Mouse (Mus musculus): ENCODE data around the gene Vwce. TPM values are rescaled to one million over a fixed set of nuclear protein-coding genes. Genes with fewer than 3 reads are reported as not detected.
A peak's percentile ranks its signal among the peaks of the same experiment; 100 is the strongest.

The Vwce gene
- polyA plus RNA-seq, 1 experiment from 2014 or later: 0.86 TPM

DNA sequence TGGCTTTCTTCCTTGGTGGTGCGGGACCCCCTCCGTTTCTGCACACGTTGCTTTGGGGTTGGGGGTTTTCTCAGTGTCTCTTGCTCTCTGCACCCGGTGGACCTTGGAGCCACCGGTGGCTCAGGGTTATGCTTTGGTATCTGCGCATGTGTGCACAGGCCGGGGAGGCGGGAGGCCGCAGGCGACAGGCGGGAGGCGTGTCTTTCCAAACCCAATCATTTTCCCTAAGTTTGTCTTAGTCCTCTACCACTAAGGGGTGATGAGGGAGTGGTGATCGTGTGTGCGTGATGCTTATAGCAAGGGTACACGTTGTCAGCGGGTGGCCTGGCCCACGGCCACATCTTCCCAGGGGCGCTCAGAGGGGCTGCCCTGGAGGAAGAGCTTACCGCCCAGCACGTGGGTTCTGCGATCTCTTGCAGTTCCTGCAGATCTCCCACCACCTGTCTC lies 882 bp downstream of the Vwce start:
- WGBS: 4% methylated on average over 21 of the region's 21 CpGs
- H3K4me2 ChIP-seq (replicated peaks; ENCODE audit: low read depth, low read length): peak overlapping the region; percentile 85
- H3K9me3 ChIP-seq (ENCODE audit: control insufficient read depth, low read length): no peaks in the 10 kb centered on the region
- no peaks in the 10 kb centered on the region for H3K27me3 ChIP-seq (ENCODE audit: control insufficient read depth, insufficient read depth, low read length)
- peak overlapping the region; percentile 32 for H3K4me3 ChIP-seq (ENCODE audit: low read depth, low read length)
- peak overlapping the region; percentile 48 for H3K9ac ChIP-seq (ENCODE audit: low read depth, low read length)
- H3K4me1 ChIP-seq (replicated peaks; ENCODE audit: control insufficient read depth, insufficient read depth, low read length): peaks cover 5% of the 10 kb centered on the region; the same call in 1 of the 2 replicates
- ATAC-seq (ENCODE audit: low FRiP score) (peak; percentile 84), DNase-seq (ENCODE audit: low spot score) (peak; percentile 62)
- no peak overlapping the region for H3K27ac ChIP-seq (ENCODE audit: low read depth, low read length)
- H3K36me3 ChIP-seq (ENCODE audit: control insufficient read depth, insufficient read depth, low read length): no peaks in the 10 kb centered on the region

DNA sequence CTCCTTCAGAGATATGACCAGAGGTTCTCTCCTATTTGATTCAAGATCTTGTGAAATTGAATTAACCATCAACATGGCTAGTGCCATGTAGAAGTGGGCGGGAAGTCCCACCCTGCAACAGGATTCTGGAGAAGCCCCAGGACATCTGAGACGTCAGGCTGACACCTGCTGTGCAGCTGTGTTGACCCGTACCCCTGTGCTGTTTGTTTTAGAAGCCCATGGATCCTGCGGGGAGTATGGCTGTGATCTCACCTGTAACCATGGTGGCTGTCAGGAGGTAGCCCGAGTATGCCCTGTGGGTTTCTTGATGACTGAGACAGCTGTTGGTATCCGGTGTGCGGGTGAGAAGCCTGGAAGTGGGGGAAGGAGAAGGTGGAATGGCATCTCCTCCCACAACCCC lies 3.8 kb downstream of the Vwce start:
- Histone ChIP-seq H3K4me3 (ENCODE audit: low read depth, low read length) (no peak overlapping the region), H3K9ac (ENCODE audit: low read depth, low read length) (no peak overlapping the region), H3K27ac (ENCODE audit: low read depth, low read length) (no peak overlapping the region), H3K4me1 (replicated peaks; ENCODE audit: control insufficient read depth, insufficient read depth, low read length) (peaks cover 5% of the 10 kb centered on the region; the same call in 1 of the 2 replicates), H3K27me3 (ENCODE audit: control insufficient read depth, insufficient read depth, low read length) (no peaks in the 10 kb centered on the region), H3K4me2 (replicated peaks; ENCODE audit: low read depth, low read length) (no peak overlapping the region), H3K36me3 (ENCODE audit: control insufficient read depth, insufficient read depth, low read length) (no peaks in the 10 kb centered on the region), H3K9me3 (ENCODE audit: control insufficient read depth, low read length) (no peaks in the 10 kb centered on the region)
- ATAC-seq (ENCODE audit: low FRiP score): no peak
- 49% methylated on average over 7 of the region's 7 CpGs for WGBS
- no peak for DNase-seq (ENCODE audit: low spot score)

DNA sequence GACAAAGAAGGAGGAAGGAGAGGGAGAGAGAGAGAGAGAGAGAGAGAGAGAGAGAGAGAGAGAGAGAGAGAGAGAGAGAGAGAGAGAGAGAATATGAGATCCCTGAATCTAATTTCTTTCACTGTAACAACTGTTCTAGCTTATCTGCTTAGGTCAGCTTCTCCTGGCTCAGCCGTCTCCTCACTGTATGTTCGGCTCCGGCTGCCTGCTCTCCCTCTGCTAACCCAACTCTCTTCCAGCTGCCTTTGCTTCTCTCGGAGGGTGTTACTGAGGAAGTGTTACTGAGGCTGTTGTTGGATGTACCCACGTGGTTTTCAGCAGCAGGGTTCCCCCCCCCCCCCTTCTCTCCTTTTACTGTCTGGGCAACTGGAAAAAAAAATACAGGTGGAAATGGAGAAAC lies 6.1 kb downstream of the Vwce start:
- Histone ChIP-seq H3K9ac (ENCODE audit: low read depth, low read length) (no peak overlapping the region), H3K27ac (ENCODE audit: low read depth, low read length) (no peak overlapping the region), H3K9me3 (ENCODE audit: control insufficient read depth, low read length) (no peaks in the 10 kb centered on the region), H3K4me2 (replicated peaks; ENCODE audit: low read depth, low read length) (no peak overlapping the region), H3K4me1 (replicated peaks; ENCODE audit: control insufficient read depth, insufficient read depth, low read length) (no peaks in the 10 kb centered on the region), H3K36me3 (ENCODE audit: control insufficient read depth, insufficient read depth, low read length) (no peaks in the 10 kb centered on the region), H3K27me3 (ENCODE audit: control insufficient read depth, insufficient read depth, low read length) (no peaks in the 10 kb centered on the region), H3K4me3 (ENCODE audit: low read depth, low read length) (no peak overlapping the region)
- ATAC-seq (ENCODE audit: low FRiP score) (no peak), DNase-seq (ENCODE audit: low spot score) (no peak)
- WGBS: 16% methylated on average over 5 of the region's 5 CpGs

DNA sequence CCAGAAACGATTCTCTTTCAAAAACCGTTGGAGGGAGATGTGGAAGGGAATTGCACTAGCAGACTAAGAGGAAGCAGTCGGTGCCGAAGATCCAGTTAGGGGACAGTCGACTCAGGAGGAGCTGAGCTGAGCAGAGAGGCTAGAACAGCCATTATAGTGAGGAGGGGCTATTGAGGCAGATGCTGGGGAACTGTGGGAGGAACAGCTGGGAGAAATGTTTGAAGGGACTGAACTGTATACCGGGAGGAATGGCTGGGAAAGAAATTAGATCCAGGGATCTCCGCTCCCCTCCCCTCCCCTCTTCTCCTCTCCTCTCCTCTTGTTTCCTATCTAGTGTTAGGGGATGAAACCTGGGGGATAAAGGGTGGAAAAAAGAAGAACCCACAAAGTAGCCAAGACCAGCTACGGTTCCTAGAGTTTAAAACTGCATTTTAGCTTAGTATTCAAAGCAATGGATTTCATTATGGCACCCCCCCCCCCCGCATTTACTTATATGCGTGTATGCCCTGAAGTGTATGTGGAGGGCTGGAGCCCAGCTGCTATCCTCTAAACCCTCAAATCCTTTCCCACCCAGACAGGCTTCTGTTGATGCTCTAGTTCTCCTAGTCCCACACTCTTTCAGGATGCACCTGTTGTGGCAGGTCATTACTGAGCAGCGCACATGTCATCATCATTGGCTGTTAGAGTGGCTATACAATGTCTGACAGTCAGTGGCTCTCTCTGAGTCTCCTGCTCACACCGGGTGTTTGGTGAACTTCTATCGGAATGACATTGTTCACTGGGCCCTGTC lies 6.8 kb downstream of the Vwce start:
- Histone ChIP-seq H3K4me1 (replicated peaks; ENCODE audit: control insufficient read depth, insufficient read depth, low read length) (no peaks in the 10 kb centered on the region), H3K9me3 (ENCODE audit: control insufficient read depth, low read length) (no peaks in the 10 kb centered on the region), H3K4me3 (ENCODE audit: low read depth, low read length) (no peak overlapping the region), H3K9ac (ENCODE audit: low read depth, low read length) (no peak overlapping the region), H3K27me3 (ENCODE audit: control insufficient read depth, insufficient read depth, low read length) (no peaks in the 10 kb centered on the region), H3K4me2 (replicated peaks; ENCODE audit: low read depth, low read length) (no peak overlapping the region), H3K36me3 (ENCODE audit: control insufficient read depth, insufficient read depth, low read length) (no peaks in the 10 kb centered on the region), H3K27ac (ENCODE audit: low read depth, low read length) (no peak overlapping the region)
- DNase-seq (ENCODE audit: low spot score) (no peak), ATAC-seq (ENCODE audit: low FRiP score) (no peak)
- 48% methylated on average over 13 of the region's 13 CpGs for WGBS

DNA sequence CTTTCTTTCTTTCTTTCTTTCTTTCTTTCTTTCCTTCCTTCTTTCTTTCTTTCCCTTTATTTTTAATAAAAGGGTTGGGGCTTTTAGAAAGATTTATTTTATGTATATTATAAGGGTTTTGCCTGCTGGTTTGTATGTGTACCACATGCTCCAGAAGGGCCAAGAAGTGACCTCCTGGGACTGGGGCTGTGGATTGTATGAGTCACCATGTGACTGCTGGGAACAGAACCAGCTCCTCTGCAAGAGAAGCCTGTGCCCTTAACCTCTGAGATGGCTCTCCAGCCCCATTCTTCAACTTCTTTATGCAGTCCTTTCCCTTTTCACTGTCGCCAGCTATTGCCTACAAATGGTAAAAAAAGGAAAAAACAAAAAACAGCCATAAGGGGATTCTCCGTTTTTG lies 11.6 kb downstream of the Vwce start:
- no peak for ATAC-seq (ENCODE audit: low FRiP score)
- 82% methylated on average over 2 of the region's 2 CpGs for WGBS
- Histone ChIP-seq H3K4me2 (replicated peaks; ENCODE audit: low read depth, low read length) (no peak overlapping the region), H3K4me1 (replicated peaks; ENCODE audit: control insufficient read depth, insufficient read depth, low read length) (no peaks in the 10 kb centered on the region), H3K27me3 (ENCODE audit: control insufficient read depth, insufficient read depth, low read length) (no peaks in the 10 kb centered on the region), H3K27ac (ENCODE audit: low read depth, low read length) (no peak overlapping the region), H3K36me3 (ENCODE audit: control insufficient read depth, insufficient read depth, low read length) (no peaks in the 10 kb centered on the region), H3K9me3 (ENCODE audit: control insufficient read depth, low read length) (no peaks in the 10 kb centered on the region), H3K9ac (ENCODE audit: low read depth, low read length) (no peak overlapping the region), H3K4me3 (ENCODE audit: low read depth, low read length) (no peak overlapping the region)
- no peak for DNase-seq (ENCODE audit: low spot score)

DNA sequence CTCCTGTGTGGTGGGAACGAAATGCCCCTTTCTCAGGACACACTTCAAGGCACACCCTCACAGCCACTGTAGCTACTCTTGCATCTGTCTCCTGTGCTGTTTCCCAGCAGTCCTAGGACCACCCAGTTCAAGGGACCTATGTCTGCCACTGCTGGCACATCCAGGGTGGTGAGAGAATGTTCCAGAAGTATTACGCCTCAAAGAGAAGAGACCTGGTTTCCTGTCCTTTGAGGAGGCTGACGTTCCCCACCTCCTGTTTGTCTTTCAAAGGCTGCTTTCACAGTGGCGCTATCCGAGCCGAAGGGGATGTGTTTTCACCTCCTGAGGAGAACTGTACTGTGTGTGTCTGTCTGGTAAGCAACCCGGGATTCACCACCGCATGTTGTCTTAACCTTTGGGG lies 14.1 kb downstream of the Vwce start:
- Histone ChIP-seq H3K4me2 (replicated peaks; ENCODE audit: low read depth, low read length) (no peak overlapping the region), H3K4me1 (replicated peaks; ENCODE audit: control insufficient read depth, insufficient read depth, low read length) (no peaks in the 10 kb centered on the region), H3K9me3 (ENCODE audit: control insufficient read depth, low read length) (no peaks in the 10 kb centered on the region), H3K4me3 (ENCODE audit: low read depth, low read length) (no peak overlapping the region), H3K27me3 (ENCODE audit: control insufficient read depth, insufficient read depth, low read length) (no peaks in the 10 kb centered on the region), H3K36me3 (ENCODE audit: control insufficient read depth, insufficient read depth, low read length) (no peaks in the 10 kb centered on the region), H3K27ac (ENCODE audit: low read depth, low read length) (no peak overlapping the region), H3K9ac (ENCODE audit: low read depth, low read length) (no peak overlapping the region)
- DNase-seq (ENCODE audit: low spot score) (no peak), ATAC-seq (ENCODE audit: low FRiP score) (no peak)
- 65% methylated on average over 8 of the region's 8 CpGs for WGBS

DNA sequence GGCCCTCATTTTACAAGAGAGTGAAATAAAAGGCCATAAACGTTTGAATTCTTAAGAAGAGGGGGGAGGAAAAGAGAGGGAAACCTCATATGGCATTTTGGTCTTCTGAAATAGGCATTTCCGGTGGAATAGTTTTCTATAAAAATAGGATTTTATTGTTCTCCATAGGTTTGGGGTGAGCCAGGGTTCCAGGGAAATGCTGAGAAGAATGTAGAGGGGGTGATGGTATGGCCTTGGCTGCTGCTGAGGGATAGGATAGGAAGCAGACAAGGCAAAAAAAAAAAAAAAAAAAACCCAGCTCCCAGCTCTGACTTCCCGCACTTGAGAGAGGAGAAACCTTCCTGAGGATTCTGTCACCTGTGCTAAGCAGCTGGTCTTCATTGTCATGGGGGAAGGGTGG lies 22.0 kb downstream of the Vwce start:
- Histone ChIP-seq H3K27ac (ENCODE audit: low read depth, low read length) (no peak overlapping the region), H3K4me1 (replicated peaks; ENCODE audit: control insufficient read depth, insufficient read depth, low read length) (no peaks in the 10 kb centered on the region), H3K4me3 (ENCODE audit: low read depth, low read length) (no peak overlapping the region), H3K9ac (ENCODE audit: low read depth, low read length) (no peak overlapping the region), H3K9me3 (ENCODE audit: control insufficient read depth, low read length) (no peaks in the 10 kb centered on the region), H3K36me3 (ENCODE audit: control insufficient read depth, insufficient read depth, low read length) (no peaks in the 10 kb centered on the region), H3K4me2 (replicated peaks; ENCODE audit: low read depth, low read length) (no peak overlapping the region), H3K27me3 (ENCODE audit: control insufficient read depth, insufficient read depth, low read length) (no peaks in the 10 kb centered on the region)
- 90% methylated on average over 3 of the region's 3 CpGs for WGBS
- DNase-seq (ENCODE audit: low spot score): no peak
- ATAC-seq (ENCODE audit: low FRiP score): no peak

DNA sequence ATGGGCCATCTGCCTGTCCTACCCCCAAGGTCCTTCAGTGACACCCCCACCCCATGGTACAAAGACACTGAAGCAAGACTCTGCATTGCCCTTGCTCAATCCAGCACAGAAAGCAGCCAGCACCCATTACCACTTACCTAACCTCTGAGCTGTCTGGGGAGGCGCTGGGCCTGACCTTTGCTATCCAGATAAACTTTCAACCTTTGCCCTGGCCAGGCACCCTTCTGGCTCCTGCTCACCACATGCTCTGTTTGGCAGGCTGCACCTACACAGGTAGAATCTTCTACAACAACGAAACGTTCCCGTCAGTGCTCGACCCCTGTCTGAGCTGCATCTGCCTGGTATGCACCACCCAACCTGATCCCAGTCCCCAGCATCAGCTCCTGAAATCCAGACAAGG lies 23.7 kb downstream of the Vwce start:
- H3K9me3 ChIP-seq (ENCODE audit: control insufficient read depth, low read length): no peaks in the 10 kb centered on the region
- no peaks in the 10 kb centered on the region for H3K4me1 ChIP-seq (replicated peaks; ENCODE audit: control insufficient read depth, insufficient read depth, low read length)
- H3K36me3 ChIP-seq (ENCODE audit: control insufficient read depth, insufficient read depth, low read length): no peaks in the 10 kb centered on the region
- H3K4me3 ChIP-seq (ENCODE audit: low read depth, low read length): no peak overlapping the region
- DNase-seq (ENCODE audit: low spot score) (no peak), ATAC-seq (ENCODE audit: low FRiP score) (no peak)
- WGBS: 84% methylated on average over 5 of the region's 5 CpGs
- H3K27me3 ChIP-seq (ENCODE audit: control insufficient read depth, insufficient read depth, low read length): no peaks in the 10 kb centered on the region
- no peak overlapping the region for H3K4me2 ChIP-seq (replicated peaks; ENCODE audit: low read depth, low read length)
- H3K9ac ChIP-seq (ENCODE audit: low read depth, low read length): no peak overlapping the region
- H3K27ac ChIP-seq (ENCODE audit: low read depth, low read length): no peak overlapping the region

- H3K36me3 ChIP-seq (ENCODE audit: control insufficient read depth, insufficient read depth, low read length): no peaks in the 10 kb centered on the region
- 83% methylated on average over 2 of the region's 2 CpGs for WGBS
- H3K27me3 ChIP-seq (ENCODE audit: control insufficient read depth, insufficient read depth, low read length): no peaks in the 10 kb centered on the region
- no peaks in the 10 kb centered on the region for H3K4me1 ChIP-seq (replicated peaks; ENCODE audit: control insufficient read depth, insufficient read depth, low read length)
- H3K27ac ChIP-seq (ENCODE audit: low read depth, low read length): no peak overlapping the region
- H3K4me2 ChIP-seq (replicated peaks; ENCODE audit: low read depth, low read length): no peak overlapping the region
- no peak for ATAC-seq (ENCODE audit: low FRiP score)
- H3K9ac ChIP-seq (ENCODE audit: low read depth, low read length): no peak overlapping the region
- DNase-seq (ENCODE audit: low spot score): no peak
- no peaks in the 10 kb centered on the region for H3K9me3 ChIP-seq (ENCODE audit: control insufficient read depth, low read length)
- no peak overlapping the region for H3K4me3 ChIP-seq (ENCODE audit: low read depth, low read length)
These were observed 24.4 kb downstream of the Vwce start for GRCm38 (mm10) chr19:10658406-10658805.
